Mouse (Mus musculus) thymus, adult 2 months (tissue): Measurements from ENCODE around the gene Mptx2.

Source experiments
- CTCF ChIP-seq: fragments of 200-500 bp; IDR thresholded peaks from 2 replicates; pipeline ENCODE4 v1.5.1; 2012; ENCODE audit warnings: mild to moderate bottlenecking, control low read depth, low read length, moderate library complexity, borderline replicate concordance; ENCODE audit not compliant: control insufficient read depth, poor library complexity, insufficient read depth; ENCODE audit errors: extremely low read depth
- POLR2A ChIP-seq: fragments of 200-500 bp; IDR thresholded peaks from 2 replicates; pipeline ENCODE4 v1.6.1; 2012; ENCODE audit warnings: mild to moderate bottlenecking, low read length, control low read depth, moderate library complexity; ENCODE audit not compliant: control insufficient read depth, poor library complexity, insufficient read depth; ENCODE audit errors: extremely low read depth

DNA sequence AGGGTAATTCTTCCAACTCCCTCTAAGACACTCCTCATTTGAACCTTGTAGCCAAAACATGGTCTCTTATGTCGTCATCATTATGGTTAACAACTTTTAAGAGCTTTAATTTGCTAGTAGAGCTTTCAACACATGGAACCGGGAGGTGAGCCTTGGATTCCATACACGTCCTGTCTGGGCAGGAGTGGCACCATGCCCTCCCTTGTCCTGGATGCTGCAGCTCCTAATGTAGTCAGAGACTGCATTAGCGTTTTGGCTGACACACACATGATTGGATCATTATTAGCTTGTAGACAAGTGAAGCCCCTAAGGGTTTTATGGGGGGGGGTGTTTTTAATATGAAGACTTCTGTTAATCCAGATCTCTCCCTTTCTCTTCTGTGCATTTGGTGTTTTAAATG lies 47.4 kb upstream of the Mptx2 start:
- TF ChIP-seq CTCF: no peak
- TF ChIP-seq POLR2A: no peak
